Mouse (Mus musculus) kidney, embryonic 16.5 days (tissue): ENCODE results near the gene Ociad1. TPM values are rescaled to one million over a fixed set of nuclear protein-coding genes. Genes with fewer than 3 reads are reported as not detected.

ENCODE experiments used
- ATAC-seq: fragments of 200-750 bp; cut with Nextera tagmentation; 2 replicates; pipeline ENCODE4 v1.8.0; 2017; ENCODE audit warnings: moderate TSS enrichment; ENCODE audit not compliant: low FRiP score, low TSS enrichment
- H3K27ac ChIP-seq: fragments of 300-500 bp; sonication (generic); 2 replicates; pipeline ENCODE4 v1.5.1; 2014; ENCODE audit warnings: low read length
- H3K27me3 ChIP-seq: fragments of 300-500 bp; sonication (generic); 2 replicates; pipeline ENCODE4 v1.6.1; 2014; ENCODE audit warnings: low read length, control low read depth, mixed read lengths; ENCODE audit not compliant: insufficient read depth
- H3K36me3 ChIP-seq: fragments of 300-500 bp; sonication (generic); 2 replicates; pipeline ENCODE4 v1.6.1; 2014; ENCODE audit warnings: low read length, control low read depth, mixed read lengths; ENCODE audit not compliant: insufficient read depth
- H3K4me1 ChIP-seq: fragments of 300-500 bp; sonication (generic); 2 replicates; pipeline ENCODE4 v1.6.1; 2014; ENCODE audit warnings: low read length, control low read depth, mixed read lengths; ENCODE audit not compliant: insufficient read depth
- H3K4me2 ChIP-seq: fragments of 300-500 bp; sonication (generic); replicated peaks from 2 replicates; pipeline ENCODE4 v1.6.1; 2014; ENCODE audit warnings: low read depth, low read length
- H3K4me3 ChIP-seq: fragments of 300-500 bp; sonication (generic); 2 replicates; pipeline ENCODE4 v1.5.1; 2014; ENCODE audit warnings: mild to moderate bottlenecking, low read length
- H3K9ac ChIP-seq: fragments of 300-500 bp; sonication (generic); replicated peaks from 2 replicates; pipeline ENCODE4 v1.6.1; 2014; ENCODE audit warnings: low read length
- H3K9me3 ChIP-seq: fragments of 300-500 bp; sonication (generic); 2 replicates; pipeline ENCODE4 v1.6.1; 2016; ENCODE audit warnings: low read length, control low read depth
- WGBS: fragments of 180-500 bp; shearing (Covaris S2); extraction: QIAGEN DNeasy Blood & Tissue Kit; methylation state at CpG from one replicate; pipeline ENCODE4 v1.1.7; 2014; 5-methylcytosine and 5-hydroxymethylcytosine counted together
- polyA plus RNA-seq: library from polyadenylated mRNA; unstranded; fragments of >200 nt; fragmentation: Nextera tagmentation; extraction: Ambion mirVana; gene quantifications from 2 replicates; pipeline ENCODE4 v1.2.1, GENCODE M21; 2015

The Ociad1 gene
- polyA plus RNA-seq, 1 experiment from 2014 or later = 281 TPM

DNA sequence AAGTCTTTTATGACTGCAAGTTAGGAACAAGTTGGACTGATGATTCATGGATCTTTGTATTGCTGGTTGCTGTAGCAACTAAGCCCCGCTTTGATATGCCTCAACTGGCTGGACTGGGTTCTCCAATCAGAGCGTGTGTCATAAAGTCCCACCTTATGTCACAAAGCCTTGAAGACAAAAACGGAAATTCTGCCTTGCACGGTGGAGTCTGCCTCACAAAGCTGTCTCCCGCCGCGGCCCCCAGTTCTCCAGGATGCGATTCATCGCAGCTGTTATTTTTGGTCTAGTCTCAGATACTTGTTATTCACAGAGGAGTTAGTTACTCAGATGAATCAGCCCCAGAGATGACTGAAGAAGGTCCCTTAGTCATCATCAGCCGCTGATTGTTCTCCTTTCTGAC is 51.7 kb downstream of the Ociad1 start:
- Histone ChIP-seq H3K27me3 (no peaks in the 10 kb centered on the region), H3K9ac (no peak overlapping the region), H3K27ac (no peak overlapping the region), H3K4me3 (no peak overlapping the region), H3K4me1 (peaks cover 3% of the 10 kb centered on the region; the same call in 1 of the 2 replicates), H3K36me3 (no peaks in the 10 kb centered on the region), H3K4me2 (no peak overlapping the region), H3K9me3 (no peaks in the 10 kb centered on the region)
- ATAC-seq = peak; percentile 39; the same call in 1 of the 2 replicates
- 57% methylated on average over 10 of the region's 10 CpGs for WGBS

DNA sequence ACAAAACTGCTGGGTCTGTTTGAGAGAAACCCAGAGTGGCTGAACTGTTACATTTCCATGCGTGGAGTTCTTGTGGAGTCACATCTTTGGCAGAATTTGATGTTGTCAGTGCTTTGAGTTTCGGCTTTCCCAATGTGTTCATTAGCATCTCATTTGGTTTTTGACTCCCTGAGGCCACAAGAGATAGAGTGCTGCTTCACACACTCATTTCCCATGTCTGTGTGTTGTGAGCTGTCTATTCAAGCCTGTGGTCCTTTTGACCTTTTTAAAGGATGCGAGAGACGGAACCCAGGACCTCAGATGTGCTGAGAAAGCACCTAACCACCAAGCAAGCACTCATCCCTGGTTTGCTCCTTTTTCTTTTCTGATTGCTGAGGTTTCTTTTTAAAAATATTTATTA is 52.7 kb downstream of the Ociad1 start:
- no peak overlapping the region for H3K4me3 ChIP-seq
- no peak overlapping the region for H3K27ac ChIP-seq
- no peak for ATAC-seq
- no peaks in the 10 kb centered on the region for H3K36me3 ChIP-seq
- no peaks in the 10 kb centered on the region for H3K27me3 ChIP-seq
- no peaks in the 10 kb centered on the region for H3K9me3 ChIP-seq
- H3K9ac ChIP-seq = no peak overlapping the region
- H3K4me1 ChIP-seq = peaks cover 8% of the 10 kb centered on the region; the same call in 1 of the 2 replicates
- H3K4me2 ChIP-seq = no peak overlapping the region
- 92% methylated on average over 4 of the region's 4 CpGs for WGBS

- Histone ChIP-seq H3K9ac (no peak overlapping the region), H3K4me3 (no peak overlapping the region), H3K9me3 (no peaks in the 10 kb centered on the region), H3K4me2 (no peak overlapping the region), H3K27ac (no peak overlapping the region), H3K27me3 (no peaks in the 10 kb centered on the region), H3K4me1 (peaks cover 11% of the 10 kb centered on the region; the same call in 1 of the 2 replicates), H3K36me3 (no peaks in the 10 kb centered on the region)
- WGBS = 30% methylated on average over 5 of the region's 5 CpGs
- ATAC-seq = no peak
Measured at GRCm38 (mm10) chr5:73349514-73349913, 56.9 kb downstream of the Ociad1 start.

DNA sequence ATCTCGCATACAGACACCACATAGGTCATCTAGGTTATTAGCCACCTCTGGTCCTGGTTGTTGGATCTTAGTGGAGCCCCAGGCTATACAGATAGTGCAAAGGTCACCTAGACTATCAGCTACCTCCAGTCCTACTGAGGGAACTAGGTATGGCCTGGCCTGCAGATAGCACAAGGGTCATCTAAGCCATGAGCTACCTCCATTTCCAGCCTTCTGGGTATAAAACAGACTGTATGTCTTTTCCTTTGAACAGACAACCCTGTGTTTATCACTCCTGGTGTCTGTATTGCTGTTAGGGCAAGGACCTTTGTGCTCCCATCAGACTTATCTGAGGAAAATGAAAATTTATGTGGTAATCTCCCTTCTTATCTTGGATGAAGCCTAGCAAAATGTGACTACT is 59.2 kb downstream of the Ociad1 start:
- Histone ChIP-seq H3K4me2 (no peak overlapping the region), H3K36me3 (no peaks in the 10 kb centered on the region), H3K4me3 (no peak overlapping the region), H3K9me3 (no peaks in the 10 kb centered on the region), H3K9ac (no peak overlapping the region), H3K4me1 (peaks cover 11% of the 10 kb centered on the region; the same call in 1 of the 2 replicates), H3K27me3 (no peaks in the 10 kb centered on the region), H3K27ac (no peak overlapping the region)
- ATAC-seq = no peak
- 97% methylated on average over 1 of the region's 1 CpGs for WGBS

DNA sequence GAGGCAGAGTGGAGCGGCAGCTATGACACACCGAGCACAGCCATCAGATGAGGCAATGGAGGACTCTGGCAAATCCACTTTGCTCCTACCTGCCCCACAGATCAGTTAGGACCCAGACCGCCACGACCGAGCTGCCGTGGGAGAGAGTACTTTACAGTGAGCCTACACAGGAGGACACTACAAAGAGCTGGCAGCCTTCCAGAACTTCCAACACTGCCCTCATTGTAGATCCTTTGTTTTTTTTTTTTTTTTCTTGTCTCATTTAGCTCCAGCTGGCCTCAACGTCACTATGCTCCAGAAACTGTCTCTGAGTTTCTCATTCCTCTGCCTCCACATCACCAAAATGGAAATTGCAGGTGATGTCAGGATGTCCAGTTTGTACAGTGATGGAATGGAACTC is 60.9 kb downstream of the Ociad1 start:
- Histone ChIP-seq H3K27me3 (no peaks in the 10 kb centered on the region), H3K27ac (no peak overlapping the region), H3K9ac (no peak overlapping the region), H3K4me2 (no peak overlapping the region), H3K36me3 (no peaks in the 10 kb centered on the region), H3K4me1 (peaks cover 11% of the 10 kb centered on the region; the same call in 1 of the 2 replicates), H3K4me3 (no peak overlapping the region), H3K9me3 (no peaks in the 10 kb centered on the region)
- no peak for ATAC-seq
- WGBS = 45% methylated on average over 7 of the region's 7 CpGs

GRCm38 (mm10) chr5:73353978-73354377 is 61.4 kb downstream of the Ociad1 start:
- WGBS = 61% methylated on average over 3 of the region's 3 CpGs
- Histone ChIP-seq H3K9me3 (no peaks in the 10 kb centered on the region), H3K27me3 (no peaks in the 10 kb centered on the region), H3K9ac (no peak overlapping the region), H3K4me3 (no peak overlapping the region), H3K36me3 (no peaks in the 10 kb centered on the region), H3K27ac (no peak overlapping the region), H3K4me1 (peaks cover 11% of the 10 kb centered on the region; the same call in 1 of the 2 replicates), H3K4me2 (no peak overlapping the region)
- no peak for ATAC-seq

- H3K9ac ChIP-seq = no peak overlapping the region
- H3K4me3 ChIP-seq = no peak overlapping the region
- H3K4me1 ChIP-seq = peaks cover 9% of the 10 kb centered on the region; the same call in 1 of the 2 replicates
- H3K9me3 ChIP-seq = no peaks in the 10 kb centered on the region
- no peaks in the 10 kb centered on the region for H3K36me3 ChIP-seq
- H3K4me2 ChIP-seq = no peak overlapping the region
- WGBS = 66% methylated on average over 5 of the region's 5 CpGs
- H3K27ac ChIP-seq = no peak overlapping the region
- ATAC-seq = no peak
- no peaks in the 10 kb centered on the region for H3K27me3 ChIP-seq
Measured at GRCm38 (mm10) chr5:73355393-73355792, 62.8 kb downstream of the Ociad1 start.

DNA sequence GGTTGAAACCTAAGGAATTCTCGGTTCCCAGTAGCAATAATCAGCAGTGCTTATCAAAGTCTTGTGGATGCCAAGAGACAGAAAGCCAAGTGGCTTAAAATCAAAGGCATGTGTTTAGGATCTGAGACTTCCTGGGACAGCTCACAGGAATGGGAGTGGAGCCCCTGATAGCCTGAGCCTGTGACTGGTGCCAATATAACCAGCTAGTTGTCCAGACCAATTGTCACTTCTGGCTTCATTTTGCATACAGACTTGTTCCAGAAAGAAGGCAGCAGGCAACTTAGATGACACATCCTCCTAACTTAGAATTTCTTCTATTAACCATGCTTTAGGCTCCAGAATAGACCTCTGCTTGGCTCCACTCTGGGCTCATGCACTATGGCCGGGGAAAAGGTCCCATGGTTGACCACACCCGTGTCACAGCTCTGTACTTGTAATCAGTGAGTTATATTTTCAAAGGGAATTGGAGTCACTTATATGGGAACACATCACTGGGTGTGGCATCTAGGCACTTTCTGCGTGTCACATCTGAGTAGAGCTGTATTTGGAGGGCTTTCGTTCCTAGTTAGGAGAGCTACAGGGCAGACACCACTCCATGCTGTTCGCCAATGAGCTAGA is 66.7 kb downstream of the Ociad1 start:
- Histone ChIP-seq H3K36me3 (no peaks in the 10 kb centered on the region), H3K27ac (no peak overlapping the region), H3K4me2 (peak overlapping the region; percentile 19; the same call in 1 of the 2 replicates), H3K27me3 (no peaks in the 10 kb centered on the region), H3K4me3 (no peak overlapping the region), H3K4me1 (0 out of 2 replicates have a peak, but pooled peaks cover 6% of the 10 kb centered on the region), H3K9me3 (no peaks in the 10 kb centered on the region), H3K9ac (no peak overlapping the region)
- WGBS = 68% methylated on average over 6 of the region's 6 CpGs
- ATAC-seq = no peak

DNA sequence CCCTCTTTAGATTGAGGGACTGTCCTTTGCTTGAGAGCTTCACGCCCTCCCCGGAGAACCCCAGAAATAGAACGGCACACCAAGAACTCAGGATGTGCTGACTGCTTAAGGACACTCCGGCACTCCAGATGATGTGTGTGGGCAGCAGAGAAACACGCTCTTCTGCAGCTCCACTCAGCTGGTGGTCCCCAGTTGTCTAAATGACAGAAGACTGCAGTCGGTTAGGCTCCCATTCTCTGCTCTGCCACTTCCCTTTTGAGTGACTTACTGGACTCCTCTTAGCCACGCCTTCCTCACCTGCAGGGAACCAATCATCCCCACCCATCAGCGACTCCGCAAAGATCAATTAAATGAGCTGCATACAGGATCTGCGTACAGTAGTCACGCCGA is 67.2 kb downstream of the Ociad1 start:
- Histone ChIP-seq H3K27ac (no peak overlapping the region), H3K4me2 (peak overlapping the region; percentile 19; the same call in 1 of the 2 replicates), H3K9ac (no peak overlapping the region), H3K4me1 (0 out of 2 replicates have a peak, but pooled peaks cover 6% of the 10 kb centered on the region), H3K36me3 (no peaks in the 10 kb centered on the region), H3K27me3 (no peaks in the 10 kb centered on the region), H3K4me3 (0 out of 2 replicates have a peak overlapping the region, but pooled peaks have one; percentile 8), H3K9me3 (no peaks in the 10 kb centered on the region)
- 44% methylated on average over 12 of the region's 12 CpGs for WGBS
- no peak for ATAC-seq

GRCm38 (mm10) chr5:73360240-73360639 is 67.7 kb downstream of the Ociad1 start:
- no peak overlapping the region for H3K9ac ChIP-seq
- 31% methylated on average over 12 of the region's 12 CpGs for WGBS
- 0 out of 2 replicates have a peak overlapping the region, but pooled peaks have one; percentile 8 for H3K4me3 ChIP-seq
- ATAC-seq = no peak
- H3K4me2 ChIP-seq = peak overlapping the region; percentile 19; the same call in 1 of the 2 replicates
- H3K4me1 ChIP-seq = 0 out of 2 replicates have a peak, but pooled peaks cover 6% of the 10 kb centered on the region
- no peaks in the 10 kb centered on the region for H3K36me3 ChIP-seq
- H3K27me3 ChIP-seq = no peaks in the 10 kb centered on the region
- H3K27ac ChIP-seq = no peak overlapping the region
- H3K9me3 ChIP-seq = no peaks in the 10 kb centered on the region
